Mouse (Mus musculus) heart, postnatal 0 days (tissue): ENCODE data around the gene Larp1.

ENCODE experiments used
- CTCF ChIP-seq: IDR thresholded peaks from 2 replicates; pipeline ENCODE4 v1.5.1; 2016; ENCODE audit warnings: antibody characterized with exemption, control low read depth, low read depth
- EP300 ChIP-seq: IDR thresholded peaks from 2 replicates; pipeline ENCODE4 v1.6.1; 2016; ENCODE audit warnings: antibody characterized with exemption, low read depth

DNA sequence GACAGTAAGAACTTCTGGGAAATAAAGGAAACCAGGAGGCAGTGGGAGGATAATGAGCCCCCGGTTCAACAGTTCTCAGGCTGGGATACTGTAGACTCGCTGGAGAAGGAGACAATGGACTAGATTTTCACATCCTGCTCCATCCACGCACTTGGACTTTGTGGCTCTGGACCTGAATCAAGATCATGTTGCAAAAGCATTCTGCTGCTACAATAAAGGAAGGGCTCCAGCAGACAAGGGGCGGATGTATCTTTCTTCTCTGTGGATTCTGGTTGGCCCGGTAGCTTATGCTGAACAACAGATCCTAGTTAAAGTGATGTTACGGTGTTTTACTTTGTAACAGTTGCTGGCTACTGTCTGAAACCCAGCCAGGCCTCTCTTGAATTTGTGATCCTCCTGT, 22.4 kb upstream of the Larp1 start:
- TF ChIP-seq CTCF (no peak), EP300 (no peak)
